Mouse (Mus musculus) heart, adult 2 months (tissue): Measurements from ENCODE around the gene Fam189a1.

ENCODE experiments used
- CTCF ChIP-seq: fragments of 200-600 bp; IDR thresholded peaks from 2 replicates; pipeline ENCODE4 v1.8.1; 2022; ENCODE audit warnings: antibody characterized with exemption, mild to moderate bottlenecking, moderate library complexity
- POLR2A ChIP-seq: fragments of 200-500 bp; IDR thresholded peaks from 2 replicates; pipeline ENCODE4 v1.6.1; 2011; ENCODE audit warnings: mild to moderate bottlenecking, low read depth, low read length, control low read depth; ENCODE audit not compliant: insufficient read depth

- TF ChIP-seq CTCF (no peak), POLR2A (no peak)
These were observed 379.5 kb downstream of the Fam189a1 start for GRCm38 (mm10) chr7:64776708-64777489.
